Mouse (Mus musculus): ENCODE measurements around the gene Gm20388.

DNA sequence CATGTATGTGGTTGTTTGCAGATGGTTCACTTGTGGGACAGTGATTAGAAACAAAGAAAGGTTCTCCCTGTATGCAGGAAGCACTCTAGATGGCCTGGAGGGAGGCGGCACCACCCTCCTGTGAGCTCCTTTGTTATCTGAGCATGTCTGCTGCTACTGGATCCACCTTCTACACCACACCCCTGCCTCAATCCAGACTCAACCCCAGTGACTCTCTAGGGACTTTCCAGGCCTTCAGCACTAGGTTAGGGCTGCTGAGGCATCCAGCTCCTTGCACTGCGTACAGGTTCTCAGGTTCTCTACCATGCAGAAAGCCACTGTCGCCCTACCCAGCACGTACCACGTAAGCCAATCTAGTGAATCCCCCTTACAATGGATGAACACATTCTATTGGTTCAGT is 3811.6 kb downstream of the Gm20388 start:
- TF ChIP-seq POLR2A (IDR thresholded peaks at IDR 0.05; ENCODE audit: borderline replicate concordance, extremely low read depth, insufficient read depth, insufficient read length, poor library complexity, severe bottlenecking) = no peak
- TF ChIP-seq CTCF (IDR thresholded peaks at IDR 0.05; ENCODE audit: borderline replicate concordance, extremely low read depth, insufficient read depth, insufficient read length) = no peak

Data from brain, embryonic 14.5 days (tissue).